Mouse (Mus musculus): ENCODE data around the gene Gm973. TPM values are rescaled to one million over a fixed set of nuclear protein-coding genes. Genes with fewer than 3 reads are reported as not detected.
A peak's percentile ranks its signal among the peaks of the same experiment; 100 is the strongest.
"Not testable (repeated sequence)": the region's sequence is repeated elsewhere in the genome, so short reads cannot be mapped to it uniquely, and the experiment has no call there.

Gm973 gene
- total RNA-seq, 4 experiments from 2014 or later: 0.16 to 0.53 TPM; not detected in 2

DNA sequence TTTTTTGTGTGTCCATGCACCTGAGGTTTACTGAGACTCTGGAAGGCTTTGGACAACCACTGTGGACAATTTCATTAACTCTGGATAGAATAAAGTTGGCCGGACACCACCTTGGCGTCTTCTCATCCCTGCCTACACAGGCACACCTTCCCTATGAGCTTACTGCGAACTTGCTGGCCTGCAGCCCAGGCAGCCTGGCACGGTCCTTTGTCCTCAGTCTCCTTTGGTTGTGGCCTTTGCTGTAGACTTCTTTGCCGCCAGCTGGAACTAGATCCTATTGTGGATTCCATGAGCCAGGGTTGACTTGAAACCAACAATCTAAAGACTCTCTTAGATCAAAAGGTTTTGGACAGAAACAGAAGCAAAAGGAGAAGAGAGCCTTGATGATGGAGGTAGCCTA, 109.3 kb downstream of the Gm973 start:
- DNase-seq (ENCODE audit: low spot score): peak; percentile 36

GRCm38 (mm10) chr1:59629194-59629593, 113.1 kb downstream of the Gm973 start:
- DNase-seq (ENCODE audit: low spot score): no peak

- DNase-seq (ENCODE audit: low spot score): not testable (repeated sequence)
Measured at GRCm38 (mm10) chr1:59630356-59630755, 114.3 kb downstream of the Gm973 start.

- no peak for DNase-seq (ENCODE audit: low spot score)
Measured at GRCm38 (mm10) chr1:59631986-59632659, 116.1 kb downstream of the Gm973 start.

DNA sequence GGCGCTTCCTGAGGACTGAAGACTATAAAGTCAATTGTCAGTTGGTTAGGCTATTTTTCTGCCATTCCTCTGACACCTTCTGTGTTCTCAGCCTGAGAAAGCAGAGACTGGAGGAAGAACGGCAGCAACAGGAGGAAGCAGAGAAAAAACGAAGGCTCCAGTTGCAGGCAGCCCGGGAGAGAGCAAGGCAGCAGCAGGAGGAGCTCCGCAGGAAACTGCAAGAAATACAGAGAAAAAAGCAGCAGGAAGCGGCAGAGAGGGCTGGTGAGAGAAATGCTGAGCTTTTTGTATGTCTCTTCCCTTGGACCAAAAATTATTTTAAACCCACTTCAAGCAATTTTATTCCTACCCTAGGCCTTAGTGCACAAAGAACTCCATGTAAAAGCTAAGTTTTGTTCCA, 117.0 kb downstream of the Gm973 start:
- DNase-seq (ENCODE audit: low spot score): no peak

DNA sequence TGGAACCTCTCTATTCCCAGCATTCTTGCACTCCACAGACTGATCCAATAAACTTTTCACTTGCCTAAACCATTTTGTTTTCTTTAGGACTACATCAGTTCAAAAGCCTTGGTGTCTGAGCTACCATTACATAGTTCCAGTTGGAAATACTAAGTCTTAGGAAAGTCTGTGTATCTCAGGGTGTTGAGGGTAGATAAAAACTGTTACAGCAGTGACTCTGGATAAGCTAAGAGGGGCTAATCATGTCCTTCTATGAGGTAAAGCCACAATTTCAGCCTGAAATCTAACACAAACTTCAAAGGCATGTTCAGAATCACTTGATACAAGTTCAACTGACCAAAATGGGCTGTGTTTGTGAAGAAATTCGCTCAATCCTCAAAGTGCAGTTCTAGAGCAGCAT, 120.3 kb downstream of the Gm973 start:
- no peak for DNase-seq (ENCODE audit: low spot score)

- DNase-seq (ENCODE audit: low spot score): no peak
Measured at GRCm38 (mm10) chr1:59638371-59638770, 122.3 kb downstream of the Gm973 start.

- DNase-seq (ENCODE audit: low spot score): no peak
Measured at GRCm38 (mm10) chr1:59642488-59642887, 126.4 kb downstream of the Gm973 start.

GRCm38 (mm10) chr1:59646502-59646901, 130.4 kb downstream of the Gm973 start:
- DNase-seq (ENCODE audit: low spot score): not testable (repeated sequence)

DNA sequence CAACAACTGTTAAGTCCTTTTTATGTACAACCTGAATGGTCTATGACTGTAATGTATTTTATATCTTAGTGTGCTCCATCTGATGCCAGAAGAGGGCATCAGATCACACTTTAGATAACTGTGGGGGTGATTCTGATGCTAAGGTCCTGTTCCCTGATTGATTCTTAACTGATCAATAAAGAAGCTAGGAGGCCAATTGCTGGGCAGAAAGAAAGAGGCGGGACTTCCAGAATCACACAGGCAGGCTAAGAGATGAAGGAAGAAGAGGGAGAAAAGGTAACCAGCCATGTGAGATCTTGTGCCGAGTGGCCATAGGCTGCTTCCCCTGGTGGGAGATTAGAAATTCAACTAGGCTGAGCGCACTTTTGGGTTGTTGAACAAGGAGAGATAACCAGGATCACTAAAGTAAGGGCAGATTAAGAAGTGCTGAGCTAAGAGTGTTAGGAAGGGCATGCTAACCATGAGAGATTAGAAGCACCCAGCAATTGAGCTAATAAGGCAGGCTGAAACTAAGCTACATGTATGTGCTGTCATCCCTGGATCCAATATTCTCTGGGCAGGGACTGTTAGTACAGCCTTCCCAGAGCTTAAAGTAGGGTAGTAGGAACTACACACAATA, 135.2 kb downstream of the Gm973 start:
- DNase-seq (ENCODE audit: low spot score): no peak

DNA sequence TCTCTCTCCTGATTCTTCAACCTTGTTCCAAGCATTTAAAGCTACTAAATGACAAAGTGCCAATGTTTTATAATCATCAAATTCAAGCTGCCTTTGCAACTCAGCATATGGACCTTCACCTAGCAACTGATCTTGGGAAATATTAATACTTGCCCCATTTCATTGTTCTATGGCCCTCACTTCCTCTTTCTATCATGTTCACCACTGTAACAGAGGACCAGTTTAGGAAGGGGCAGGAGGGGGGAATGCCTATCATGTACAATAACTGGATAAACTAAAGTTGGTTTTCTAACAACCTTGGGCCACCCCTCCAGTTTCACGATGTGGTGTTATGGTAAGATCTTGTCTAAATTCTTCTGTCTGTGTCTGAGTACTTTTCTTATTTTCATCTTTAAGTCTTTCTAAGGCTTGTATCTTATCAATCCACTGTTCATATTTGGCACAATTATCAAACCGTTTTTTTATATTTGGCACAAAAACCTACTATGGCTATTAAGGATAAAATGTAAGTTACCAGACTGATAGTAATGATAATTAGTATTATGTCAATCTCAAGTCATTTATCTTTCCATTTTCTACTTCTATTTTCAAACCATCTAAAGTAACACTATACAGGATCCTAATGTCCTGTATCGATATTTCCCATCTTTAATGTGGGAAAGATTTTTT, 137.3 kb downstream of the Gm973 start:
- no peak for DNase-seq (ENCODE audit: low spot score)

DNA sequence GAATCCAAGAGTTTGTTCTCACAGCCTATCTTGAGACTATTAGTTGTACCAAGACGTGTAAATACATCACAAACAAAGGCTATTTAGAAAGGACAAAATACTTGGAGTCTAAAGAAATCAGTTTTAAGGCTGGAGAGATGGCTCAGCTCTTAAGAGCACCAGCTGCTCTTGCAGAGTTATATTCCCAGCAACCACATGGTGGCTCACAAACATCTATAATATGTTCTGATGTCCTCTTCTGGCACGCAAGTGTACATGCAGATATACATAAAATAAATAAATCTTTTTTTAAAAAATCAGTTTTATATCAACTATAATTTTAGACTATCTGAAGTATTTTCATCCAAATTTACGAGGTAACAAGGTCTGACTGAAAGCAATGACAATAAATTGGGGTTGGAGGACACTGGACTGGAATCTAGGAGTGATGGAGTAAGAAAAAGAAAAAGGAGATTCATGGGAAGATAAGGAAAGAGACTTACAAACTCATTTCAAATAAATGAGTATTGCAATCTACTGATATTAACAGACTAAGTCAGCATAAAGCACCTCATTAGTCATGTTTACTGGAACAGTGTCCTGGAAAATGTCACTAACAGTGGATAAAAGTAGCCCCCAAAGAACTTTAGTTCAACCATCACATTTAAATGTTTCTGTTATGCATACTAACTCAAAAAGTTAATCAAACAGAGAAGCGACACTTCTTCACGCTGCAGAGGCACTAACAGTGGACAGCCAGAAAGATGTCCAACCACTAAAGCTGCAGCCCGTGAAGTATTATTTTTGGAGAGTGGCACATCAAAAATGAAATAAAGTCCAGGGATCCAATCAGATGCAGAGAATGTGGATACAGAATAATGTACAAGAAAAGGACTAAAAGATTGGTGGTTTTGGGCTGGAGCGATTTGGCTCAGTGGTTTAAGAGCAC, 140.4 kb downstream of the Gm973 start:
- DNase-seq (ENCODE audit: low spot score): no peak

GRCm38 (mm10) chr1:59663456-59664135, 147.5 kb downstream of the Gm973 start:
- no peak for DNase-seq (ENCODE audit: low spot score)

DNA sequence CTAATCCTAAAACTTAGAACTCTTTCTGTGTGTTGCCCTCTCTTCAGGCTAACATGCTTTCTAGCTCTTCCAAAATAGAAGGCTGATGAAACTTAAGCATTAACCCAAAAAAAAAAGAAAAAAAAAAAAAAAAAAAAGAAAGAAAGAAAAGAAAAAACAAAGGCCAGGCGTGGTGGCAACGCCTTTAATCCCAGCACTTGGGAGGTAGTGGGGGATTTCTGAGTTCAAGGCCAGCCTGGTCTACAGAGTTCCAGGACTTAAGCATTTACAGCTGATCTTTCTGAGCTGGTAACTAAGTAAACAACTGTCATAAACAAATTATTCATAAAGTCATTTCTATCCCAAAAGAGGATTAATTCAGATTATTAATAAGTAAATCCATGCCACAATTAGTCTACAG, 152.8 kb downstream of the Gm973 start:
- no peak for DNase-seq (ENCODE audit: low spot score)

DNA sequence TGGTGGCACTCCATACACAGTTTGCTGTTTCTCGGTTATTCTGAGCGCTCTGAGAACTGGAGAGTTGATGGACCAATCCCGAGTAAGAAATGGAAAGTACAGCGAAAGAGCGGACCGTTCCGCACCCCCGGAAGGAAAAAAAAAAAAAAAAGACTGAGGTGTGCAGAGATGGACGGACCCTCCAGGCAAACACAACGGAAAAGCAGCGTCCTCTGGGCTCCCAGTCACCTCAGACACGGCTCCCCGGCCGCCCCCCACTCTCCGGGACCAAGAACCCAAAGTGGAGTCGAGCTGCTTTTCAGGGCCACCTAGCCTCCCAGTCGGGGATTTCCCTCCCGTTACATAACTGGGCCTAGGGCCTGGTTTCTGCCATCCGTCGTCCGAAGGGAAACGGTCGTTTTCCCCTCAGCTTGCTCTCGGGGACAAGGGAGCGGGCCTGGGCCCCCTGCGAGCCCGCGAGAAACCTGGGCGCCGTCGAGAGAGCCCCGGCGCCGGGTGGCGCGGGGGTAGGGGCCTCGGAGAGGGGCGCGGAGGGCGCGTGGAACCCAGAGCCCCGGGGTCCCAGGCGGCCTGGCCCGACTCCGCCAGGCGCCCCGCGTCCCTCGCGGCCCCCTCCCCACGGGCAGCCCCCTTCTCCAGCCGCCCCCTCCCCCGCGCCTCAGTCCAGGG, 154.0 kb downstream of the Gm973 start:
- DNase-seq (ENCODE audit: low spot score): peak; percentile 11

GRCm38 (mm10) chr1:59670641-59671168, 154.6 kb downstream of the Gm973 start, which contains the start of gene Sumo1:
Gene Sumo1, minus strand, starts transcription at chr1:59670834.
- peak; percentile 91 for DNase-seq (ENCODE audit: low spot score)

GRCm38 (mm10) chr1:59673661-59674060, 157.6 kb downstream of the Gm973 start:
- no peak for DNase-seq (ENCODE audit: low spot score)

DNA sequence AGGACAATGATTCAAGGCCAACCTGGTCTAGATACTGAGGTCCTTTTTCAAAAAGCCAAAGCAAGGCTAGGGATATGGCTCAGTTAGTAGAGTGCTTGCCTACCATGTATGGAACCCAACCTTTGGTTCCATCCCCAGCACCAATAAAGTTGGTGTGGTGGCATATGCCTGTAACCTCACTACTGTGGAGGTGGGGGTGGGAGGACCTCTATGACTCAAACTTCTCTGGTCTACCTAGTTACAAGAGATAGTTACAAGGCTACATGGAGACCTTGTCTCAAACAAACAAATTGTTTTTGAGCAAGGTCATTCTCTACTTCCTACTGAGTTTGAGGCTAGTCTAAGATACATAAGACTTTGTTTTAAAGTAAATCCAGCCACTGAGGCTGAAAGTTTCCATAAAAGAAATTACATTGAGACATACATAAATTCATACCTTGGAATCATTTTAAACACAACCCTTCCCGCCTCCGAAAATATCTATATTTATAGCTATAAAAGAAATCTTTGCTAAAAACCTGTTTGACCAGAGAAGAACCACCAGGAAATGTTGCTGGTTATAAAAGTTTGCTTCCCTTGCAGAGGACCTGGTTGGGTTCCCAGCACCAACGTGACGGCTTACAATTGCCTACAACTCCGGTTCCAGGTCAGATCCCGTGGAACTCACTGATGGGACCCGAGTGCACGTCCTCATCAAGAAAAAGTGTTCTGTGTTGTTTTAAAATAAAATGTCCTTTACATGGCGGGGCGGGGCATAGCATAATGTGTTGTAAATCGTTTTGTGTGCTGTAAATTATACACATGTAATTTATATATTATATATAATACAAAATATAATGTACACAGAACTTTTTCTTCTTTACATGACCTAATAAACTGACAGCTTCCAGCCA, 168.1 kb downstream of the Gm973 start:
- no peak for DNase-seq (ENCODE audit: low spot score)

All from heart, adult 8-10 months (tissue).